In genomic region chr5:32104119-32104990, GRCm38 (mm10) we compare ENCODE assay signal across 14 mouse cellular contexts. TPM values are rescaled to one million over a fixed set of nuclear protein-coding genes. Genes with fewer than 3 reads are reported as not detected.
DNase-seq lines count a peak whose midpoint lies in the region; ATAC-seq lines count a peak whose summit lies in the region.
"Had no signal": no experiment of that assay in that cellular context is flagged by ENCODE, and none has a peak within 500 bp of the region (broad histone marks: within the 10 kb centered on the region; RNA-seq: fewer than 3 reads in every experiment).

No protein-coding gene starts in this region.

- H3K9ac ChIP-seq in midbrain, embryonic 11.5 days (ENCODE audit: low read length) = no peak overlapping the region
- no peak overlapping the region for H3K9ac ChIP-seq in midbrain, embryonic 14.5 days (replicated peaks; ENCODE audit: low read length)
- H3K9ac ChIP-seq: embryonic facial prominence, embryonic 13.5 days; limb, embryonic 13.5 days had no signal

- DNase-seq in midbrain, embryonic 11.5 days (ENCODE audit: low spot score, missing footprints) = peak; percentile 59
- DNase-seq in midbrain, embryonic 14.5 days = no peak
- peak; percentile 53 for DNase-seq in cerebellum, adult 8-10 months
- peak; percentile 60 for DNase-seq in thymus, postnatal 4 days
- no peak for DNase-seq in left cerebral cortex, adult 11 months (ENCODE audit: low spot score)
- no peak for DNase-seq in urinary bladder, adult 18-20 months (ENCODE audit: low spot score in 2 of 2)
- no peak for DNase-seq in urinary bladder, postnatal 10 days (ENCODE audit: low spot score)
- DNase-seq: adrenal gland, postnatal 25 days; kidney, postnatal 14 days had no signal

- no peaks in the 10 kb centered on the region for H3K9me3 ChIP-seq in midbrain, embryonic 11.5 days (ENCODE audit: control insufficient read depth, low read length)
- H3K9me3 ChIP-seq in midbrain, embryonic 14.5 days (ENCODE audit: control insufficient read depth, low read length) = no peaks in the 10 kb centered on the region
- H3K9me3 ChIP-seq: embryonic facial prominence, embryonic 13.5 days; G1E; limb, embryonic 13.5 days; midbrain, embryonic 10.5 days had no signal

- no peak overlapping the region for H3K27ac ChIP-seq in midbrain, embryonic 11.5 days (ENCODE audit: low read depth, low read length)
- H3K27ac ChIP-seq in midbrain, embryonic 14.5 days (replicated peaks; ENCODE audit: low read depth, low read length) = no peak overlapping the region
- H3K27ac ChIP-seq: embryonic facial prominence, embryonic 13.5 days; limb, embryonic 13.5 days; midbrain, embryonic 10.5 days had no signal

- no peaks in the 10 kb centered on the region for H3K27me3 ChIP-seq in midbrain, embryonic 11.5 days (ENCODE audit: control insufficient read depth, insufficient read depth, low read length)
- H3K27me3 ChIP-seq in midbrain, embryonic 14.5 days (ENCODE audit: control insufficient read depth, insufficient read depth, low read length) = no peaks in the 10 kb centered on the region
- H3K27me3 ChIP-seq: embryonic facial prominence, embryonic 13.5 days; limb, embryonic 13.5 days had no signal

- no peak overlapping the region for H3K4me3 ChIP-seq in midbrain, embryonic 11.5 days (ENCODE audit: low read depth, low read length)
- H3K4me3 ChIP-seq in midbrain, embryonic 14.5 days (replicated peaks; ENCODE audit: low read depth, low read length) = no peak overlapping the region
- H3K4me3 ChIP-seq: embryonic facial prominence, embryonic 13.5 days; limb, embryonic 13.5 days; midbrain, embryonic 10.5 days had no signal

- WGBS in midbrain, embryonic 11.5 days = 80% methylated on average over 12 of the region's 12 CpGs
- 87% methylated on average over 12 of the region's 12 CpGs for WGBS in midbrain, embryonic 14.5 days

- no peaks in the 10 kb centered on the region for H3K36me3 ChIP-seq in midbrain, embryonic 11.5 days (ENCODE audit: control insufficient read depth, insufficient read depth, low read length)
- H3K36me3 ChIP-seq in midbrain, embryonic 14.5 days (ENCODE audit: control insufficient read depth, insufficient read depth, low read length) = no peaks in the 10 kb centered on the region
- H3K36me3 ChIP-seq: embryonic facial prominence, embryonic 13.5 days; G1E; limb, embryonic 13.5 days; midbrain, embryonic 10.5 days had no signal

- no peak overlapping the region for H3K4me2 ChIP-seq in midbrain, embryonic 11.5 days
- no peak overlapping the region for H3K4me2 ChIP-seq in midbrain, embryonic 14.5 days (ENCODE audit: low read length)
- H3K4me2 ChIP-seq: embryonic facial prominence, embryonic 13.5 days; limb, embryonic 13.5 days had no signal

- ATAC-seq in midbrain, embryonic 11.5 days (ENCODE audit: low FRiP score) = no peak
- no peak for ATAC-seq in midbrain, embryonic 14.5 days (ENCODE audit: low FRiP score, low TSS enrichment)
- 0 out of 2 replicates have a peak, but pooled peaks have one; percentile 9 for ATAC-seq in megakaryocyte-erythroid progenitor cell, adult 5-6 weeks (replicated peaks; ENCODE audit: low FRiP score, low TSS enrichment, poor library complexity, severe bottlenecking)

- no peaks in the 10 kb centered on the region for H3K4me1 ChIP-seq in midbrain, embryonic 11.5 days (ENCODE audit: control insufficient read depth, insufficient read depth, low read length)
- H3K4me1 ChIP-seq in midbrain, embryonic 14.5 days (ENCODE audit: control insufficient read depth, insufficient read depth, low read length) = no peaks in the 10 kb centered on the region

RNA-seq across cellular contexts. Expression of gene Fosl2, which starts 31.2 kb away (rescaled TPM):
- 0.52 and 0.57 TPM in 2 replicates for polyA plus RNA-seq in midbrain, embryonic 11.5 days (2014; fragmentation: Nextera tagmentation; extraction: Ambion mirVana)
- polyA plus RNA-seq in midbrain, embryonic 14.5 days (2014; fragmentation: Nextera tagmentation; extraction: Ambion mirVana) = 0.28 and 0.36 TPM in 2 replicates
- total RNA-seq in megakaryocyte-erythroid progenitor cell, adult 5-6 weeks (2014; fragmentation: Nextera tagmentation) = 1.2 and 3.4 TPM in 2 replicates
- 1.8 and 6.8 TPM in 2 replicates for total RNA-seq in megakaryocyte-erythroid progenitor cell, adult 5-6 weeks (2017)

Comparison
In these comparisons a context has a peak if more than half of its experiments do, and no peak if none do; other contexts are left out.
1. DNase-seq: peak in midbrain, embryonic 11.5 days (single experiment), cerebellum, adult 8-10 months (single experiment) and thymus, postnatal 4 days (single experiment); none in midbrain, embryonic 14.5 days (single experiment), left cerebral cortex, adult 11 months (single experiment), urinary bladder, adult 18-20 months (0 of 2) and urinary bladder, postnatal 10 days (single experiment).